Comparison of ENCODE assay signal across 9 mouse cellular contexts in the genomic region with DNA sequence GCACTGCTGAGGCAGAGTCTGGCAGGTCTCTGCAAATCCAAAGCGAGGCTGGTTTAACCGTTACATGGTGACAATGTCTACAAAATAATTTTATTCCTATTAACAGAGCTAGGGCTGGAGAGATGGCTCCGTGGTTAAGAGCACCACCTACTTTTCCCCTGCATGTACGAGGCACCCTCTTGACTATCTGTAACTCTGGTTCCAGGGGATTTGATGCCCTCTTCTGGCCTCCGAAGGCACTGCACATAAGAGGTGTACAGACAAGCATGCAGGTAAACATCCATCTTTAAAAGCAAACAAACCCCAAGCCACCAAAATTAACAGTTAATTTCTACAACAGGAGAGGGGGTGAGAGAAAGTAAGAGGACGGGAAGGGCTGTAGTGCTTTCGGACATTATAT. TPM values are rescaled to one million over a fixed set of nuclear protein-coding genes. Genes with fewer than 3 reads are reported as not detected.
DNase-seq lines count a peak whose midpoint lies in the region; ATAC-seq lines count a peak whose summit lies in the region.
"Had no signal": no experiment of that assay in that cellular context is flagged by ENCODE, and none has a peak within 500 bp of the region (broad histone marks: within the 10 kb centered on the region; RNA-seq: fewer than 3 reads in every experiment).

No protein-coding gene starts in this region.

- no peaks in the 10 kb centered on the region for H3K9me3 ChIP-seq in heart, embryonic 15.5 days (replicated peaks)
- H3K9me3 ChIP-seq in liver, embryonic 12.5 days (replicated peaks), result no peaks in the 10 kb centered on the region
- no peaks in the 10 kb centered on the region for H3K9me3 ChIP-seq in neural tube, embryonic 15.5 days (replicated peaks)

- peaks cover 6% of the 10 kb centered on the region; the same call in 1 of the 2 replicates for H3K4me1 ChIP-seq in brown adipose tissue, adult 24 weeks (ENCODE audit: control insufficient read depth, insufficient read depth, insufficient read length, low read length)
- H3K4me1 ChIP-seq in heart, embryonic 15.5 days (replicated peaks), result peaks cover 22% of the 10 kb centered on the region
- H3K4me1 ChIP-seq in liver, embryonic 12.5 days, result peaks cover 39% of the 10 kb centered on the region
- peaks cover 28% of the 10 kb centered on the region for H3K4me1 ChIP-seq in neural tube, embryonic 15.5 days

- DNase-seq in left cerebral cortex, postnatal 4 days, result peak; percentile 43
- no peak for DNase-seq in left cerebral cortex, adult 8-10 months (ENCODE audit: low spot score in 2 of 2)
- no peak for DNase-seq in frontal cortex, adult 2 months (ENCODE audit: extremely low spot score in 1 of 2, low spot score in 1 of 2)
- DNase-seq in adipocyte (ENCODE audit: low spot score), result no peak

- H3K9ac ChIP-seq in heart, embryonic 15.5 days, result peak overlapping the region; percentile 63; the same call in 1 of the 2 replicates
- H3K9ac ChIP-seq in liver, embryonic 12.5 days, result peak overlapping the region; percentile 73
- H3K9ac ChIP-seq in neural tube, embryonic 15.5 days (replicated peaks), result peak overlapping the region; percentile 61; the same call in 1 of the 2 replicates

- H3K27me3 ChIP-seq in heart, embryonic 15.5 days, result no peaks in the 10 kb centered on the region
- no peaks in the 10 kb centered on the region for H3K27me3 ChIP-seq in liver, embryonic 12.5 days (replicated peaks)
- H3K27me3 ChIP-seq in neural tube, embryonic 15.5 days (replicated peaks), result no peaks in the 10 kb centered on the region

- no peak for ATAC-seq in heart, embryonic 15.5 days (replicated peaks; ENCODE audit: insufficient number of reproducible peaks, insufficient read depth, low FRiP score, low read depth)
- ATAC-seq in liver, embryonic 12.5 days, result no peak
- ATAC-seq in neural tube, embryonic 15.5 days (ENCODE audit: low FRiP score), result no peak

- 81% methylated on average over 7 of the region's 7 CpGs for WGBS in heart, embryonic 15.5 days
- WGBS in liver, embryonic 12.5 days (ENCODE audit: insufficient replicate concordance), result 74% methylated on average over 7 of the region's 7 CpGs
- 83% methylated on average over 7 of the region's 7 CpGs for WGBS in neural tube, embryonic 15.5 days

- no peaks in the 10 kb centered on the region; the same call in 1 of the 2 replicates for H3K36me3 ChIP-seq in heart, embryonic 15.5 days
- peaks cover 39% of the 10 kb centered on the region for H3K36me3 ChIP-seq in liver, embryonic 12.5 days
- no peaks in the 10 kb centered on the region for H3K36me3 ChIP-seq in neural tube, embryonic 15.5 days

- intact Hi-C loops in left cerebral cortex, postnatal 4 days (cut with DNase I), result no loop called here

- H3K4me2 ChIP-seq in heart, embryonic 15.5 days, result peak overlapping the region; percentile 79
- peak overlapping the region; percentile 79 for H3K4me2 ChIP-seq in liver, embryonic 12.5 days
- H3K4me2 ChIP-seq in neural tube, embryonic 15.5 days, result peak overlapping the region; percentile 70

- H3K4me3 ChIP-seq in brown adipose tissue, adult 24 weeks (ENCODE audit: insufficient read depth, low read depth, low read length), result peak overlapping the region; percentile 96; the same call in 1 of the 2 replicates
- peak overlapping the region; percentile 90 for H3K4me3 ChIP-seq in heart, embryonic 15.5 days
- H3K4me3 ChIP-seq in liver, embryonic 12.5 days, result peak overlapping the region; percentile 91
- H3K4me3 ChIP-seq in neural tube, embryonic 15.5 days (replicated peaks), result peak overlapping the region; percentile 93

- H3K27ac ChIP-seq in brown adipose tissue, adult 24 weeks (replicated peaks; ENCODE audit: low read depth, low read length), result no peak overlapping the region
- H3K27ac ChIP-seq in heart, embryonic 15.5 days, result 0 out of 2 replicates have a peak overlapping the region, but pooled peaks have one; percentile 92
- H3K27ac ChIP-seq in liver, embryonic 12.5 days, result peak overlapping the region; percentile 77
- H3K27ac ChIP-seq in neural tube, embryonic 15.5 days (replicated peaks), result no peak overlapping the region

RNA-seq across cellular contexts. Expression of gene Gm28051, which starts 1.3 kb away (rescaled TPM):
- total RNA-seq in left cerebral cortex, postnatal 4 days (2021), result not detected
- total RNA-seq in left cerebral cortex, adult 8-10 months (2022), result not detected
- polyA plus RNA-seq in brown adipose tissue, adult 24 weeks (2012; ENCODE audit: insufficient read depth, insufficient read length, missing spikeins), result not detected in 2 replicates
- not detected in 2 replicates for polyA plus RNA-seq in heart, embryonic 15.5 days (2015; fragmentation: Nextera tagmentation; extraction: Ambion mirVana)
- 0.48 TPM in 1 of 2 replicates, not detected in the other for polyA plus RNA-seq in liver, embryonic 12.5 days (2016; fragmentation: Nextera tagmentation; extraction: Ambion mirVana)
- not detected in 2 replicates for polyA plus RNA-seq in neural tube, embryonic 15.5 days (2015; fragmentation: Nextera tagmentation; extraction: Ambion mirVana)
- polyA plus RNA-seq in frontal cortex, adult 2 months (2012; rRNA removed), result not detected in 2 replicates
- total RNA-seq: left cerebral cortex, postnatal 14 days had no signal

RNA-seq across cellular contexts. Expression of gene Gon7, which starts 1.3 kb away (rescaled TPM):
- total RNA-seq in left cerebral cortex, postnatal 4 days (2021), result 10 to 100 TPM; 20.4 to 21.5 TPM
- total RNA-seq in left cerebral cortex, adult 8-10 months (2022), result 10 to 100 TPM; 12.7 to 15.0 (median 13.4) TPM
- polyA plus RNA-seq in brown adipose tissue, adult 24 weeks (2012; ENCODE audit: insufficient read depth, insufficient read length, missing spikeins), result 7.5 and 8.8 TPM in 2 replicates
- 22.2 and 24.0 TPM in 2 replicates for polyA plus RNA-seq in heart, embryonic 15.5 days (2015; fragmentation: Nextera tagmentation; extraction: Ambion mirVana)
- polyA plus RNA-seq in liver, embryonic 12.5 days (2016; fragmentation: Nextera tagmentation; extraction: Ambion mirVana), result 20.6 and 23.2 TPM in 2 replicates
- 47.4 and 47.9 TPM in 2 replicates for polyA plus RNA-seq in neural tube, embryonic 15.5 days (2015; fragmentation: Nextera tagmentation; extraction: Ambion mirVana)
- polyA plus RNA-seq in frontal cortex, adult 2 months (2012; rRNA removed), result 10.7 and 12.4 TPM in 2 replicates

RNA-seq across cellular contexts. Expression of gene Ubr7, which starts 1.5 kb away (rescaled TPM):
- 10 to 100 TPM; 30.9 to 31.3 TPM for total RNA-seq in left cerebral cortex, postnatal 4 days (2021)
- total RNA-seq in left cerebral cortex, adult 8-10 months (2022), result 10 to 100 TPM; 30.1 to 31.7 (median 31.3) TPM
- polyA plus RNA-seq in brown adipose tissue, adult 24 weeks (2012; ENCODE audit: insufficient read depth, insufficient read length, missing spikeins), result 12.9 and 14.5 TPM in 2 replicates
- polyA plus RNA-seq in heart, embryonic 15.5 days (2015; fragmentation: Nextera tagmentation; extraction: Ambion mirVana), result 25.6 and 31.1 TPM in 2 replicates
- polyA plus RNA-seq in liver, embryonic 12.5 days (2016; fragmentation: Nextera tagmentation; extraction: Ambion mirVana), result 32.1 and 32.4 TPM in 2 replicates
- 35.3 and 36.5 TPM in 2 replicates for polyA plus RNA-seq in neural tube, embryonic 15.5 days (2015; fragmentation: Nextera tagmentation; extraction: Ambion mirVana)
- polyA plus RNA-seq in frontal cortex, adult 2 months (2012; rRNA removed), result 29.8 and 31.0 TPM in 2 replicates

RNA-seq across cellular contexts. Expression of gene Gm20604, which starts 2.2 kb away (rescaled TPM):
- total RNA-seq in left cerebral cortex, postnatal 4 days (2021), result 10 to 100 TPM; 17.0 to 17.4 TPM
- 10 to 100 TPM; 15.1 to 21.1 (median 18.1) TPM for total RNA-seq in left cerebral cortex, adult 8-10 months (2022)
- polyA plus RNA-seq in brown adipose tissue, adult 24 weeks (2012; ENCODE audit: insufficient read depth, insufficient read length, missing spikeins), result 5.1 and 5.8 TPM in 2 replicates
- 15.6 TPM in 2 replicates for polyA plus RNA-seq in heart, embryonic 15.5 days (2015; fragmentation: Nextera tagmentation; extraction: Ambion mirVana)
- polyA plus RNA-seq in liver, embryonic 12.5 days (2016; fragmentation: Nextera tagmentation; extraction: Ambion mirVana), result 11.8 and 12.4 TPM in 2 replicates
- 48.6 TPM in 2 replicates for polyA plus RNA-seq in neural tube, embryonic 15.5 days (2015; fragmentation: Nextera tagmentation; extraction: Ambion mirVana)
- 28.2 and 30.8 TPM in 2 replicates for polyA plus RNA-seq in frontal cortex, adult 2 months (2012; rRNA removed)

RNA-seq across cellular contexts. Expression of gene Tmem251, which starts 12.7 kb away (rescaled TPM):
- total RNA-seq in left cerebral cortex, postnatal 4 days (2021), result 1 to 10 TPM; 5.3 to 6.0 TPM
- total RNA-seq in left cerebral cortex, adult 8-10 months (2022), result 1 to 10 TPM; 5.3 to 6.3 (median 5.9) TPM
- polyA plus RNA-seq in brown adipose tissue, adult 24 weeks (2012; ENCODE audit: insufficient read depth, insufficient read length, missing spikeins), result 3.5 and 4.7 TPM in 2 replicates
- 6.9 and 7.1 TPM in 2 replicates for polyA plus RNA-seq in heart, embryonic 15.5 days (2015; fragmentation: Nextera tagmentation; extraction: Ambion mirVana)
- 11.5 and 12.3 TPM in 2 replicates for polyA plus RNA-seq in liver, embryonic 12.5 days (2016; fragmentation: Nextera tagmentation; extraction: Ambion mirVana)
- 11.7 and 11.9 TPM in 2 replicates for polyA plus RNA-seq in neural tube, embryonic 15.5 days (2015; fragmentation: Nextera tagmentation; extraction: Ambion mirVana)
- polyA plus RNA-seq in frontal cortex, adult 2 months (2012; rRNA removed), result 3.9 and 4.4 TPM in 2 replicates

Comparison
In these comparisons a context has a peak if more than half of its experiments do, and no peak if none do; other contexts are left out.
1. H3K27ac ChIP-seq: peak in heart, embryonic 15.5 days (single experiment) and liver, embryonic 12.5 days (single experiment); none in brown adipose tissue, adult 24 weeks (single experiment) and neural tube, embryonic 15.5 days (single experiment).
2. Peak in every context shown above with its lines, with median percentiles within 50 percentile points of each other: H3K4me3 ChIP-seq, H3K4me2 ChIP-seq and H3K9ac ChIP-seq.